Mouse (Mus musculus) forelimb bud, embryonic 11.5 days (tissue): ENCODE measurements at regions not wholly inside any gene's neighbourhood (a gene's known extent, or its start where the extent isn't known, plus 50 kb on each side); places are given as distances from the start of the nearest gene placed in this dataset.

ENCODE experiments used
- DNase-seq: peaks from one replicate; pipeline ENCODE4 v3.0.0-alpha.2; 2012; ENCODE audit warnings: low read depth, low spot score

DNA sequence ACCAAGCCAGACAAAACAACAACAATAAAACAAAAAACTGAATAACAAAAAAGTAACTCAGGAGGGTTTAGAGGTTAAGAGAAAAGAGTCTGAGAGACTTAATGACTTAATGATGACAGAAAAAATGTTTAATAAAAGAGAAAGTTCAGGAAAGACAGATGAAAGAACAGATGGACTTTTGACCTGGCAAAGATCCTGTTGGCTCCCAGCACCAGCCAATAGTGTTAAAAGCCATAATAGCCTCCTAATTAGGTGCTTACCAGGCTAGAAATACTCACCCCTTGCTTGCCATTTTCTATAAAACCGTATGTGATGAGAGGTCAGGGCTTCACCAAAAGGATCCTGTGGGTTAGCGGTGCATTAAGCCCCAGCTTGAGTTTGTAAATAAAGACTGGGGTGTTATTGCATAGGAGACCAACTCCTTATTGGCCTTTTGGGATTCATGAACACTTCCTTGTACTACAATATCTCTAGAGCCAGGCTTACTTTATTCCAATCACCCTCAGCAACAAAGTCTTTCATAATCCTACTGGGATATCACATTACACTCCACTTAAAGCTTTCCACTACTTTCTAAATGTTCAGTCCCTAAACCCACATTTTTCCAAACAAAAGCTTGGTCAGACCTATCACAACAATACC lies 282.1 kb upstream of the Rasa1 start:
- DNase-seq: no peak

GRCm38 (mm10) chr13:85557821-85558220 lies 268.9 kb upstream of the Rasa1 start:
- no peak for DNase-seq

- peak; percentile 62 for DNase-seq
Measured at GRCm38 (mm10) chr13:85556101-85556853, 267.3 kb upstream of the Rasa1 start.

- no peak for DNase-seq
Measured at GRCm38 (mm10) chr13:85553072-85553471, 264.1 kb upstream of the Rasa1 start.

DNA sequence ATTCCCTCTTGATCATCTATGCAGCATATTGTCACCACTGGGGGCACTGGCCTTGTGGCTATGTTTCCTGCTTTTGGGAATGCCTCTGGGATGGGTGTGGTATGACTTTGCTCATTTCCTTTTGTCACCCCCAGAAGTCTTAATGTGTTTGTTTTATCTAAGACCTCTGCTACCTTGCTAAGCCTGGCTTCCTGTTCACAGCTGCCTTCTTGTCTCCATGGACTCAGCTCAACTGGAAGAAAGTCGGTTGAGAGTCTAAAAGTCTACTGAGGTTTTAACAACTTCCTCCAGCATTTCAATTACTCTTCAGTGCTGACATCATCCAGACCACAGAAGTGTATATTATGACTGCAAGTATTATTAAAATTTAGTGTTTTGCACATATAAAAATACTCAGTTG lies 220.7 kb upstream of the Rasa1 start:
- no peak for DNase-seq

DNA sequence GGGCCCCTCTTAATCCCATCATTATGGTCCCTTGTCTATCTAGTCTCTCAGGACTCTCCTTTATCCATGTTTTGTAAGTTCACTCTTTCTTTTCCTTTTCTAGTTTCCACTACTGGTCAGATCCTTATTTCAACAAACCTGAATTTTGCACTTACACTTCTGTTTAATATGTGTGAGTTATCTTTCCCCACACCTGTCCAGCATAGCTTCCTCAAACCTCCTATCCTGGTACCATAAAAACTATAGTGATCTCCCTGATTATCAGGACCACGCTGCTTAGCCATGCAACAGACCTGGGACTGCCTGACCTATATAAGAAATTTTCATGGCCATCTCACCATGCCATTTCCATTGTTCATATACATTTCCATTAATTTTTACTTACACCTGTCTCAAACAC lies 219.6 kb upstream of the Rasa1 start:
- no peak for DNase-seq

DNA sequence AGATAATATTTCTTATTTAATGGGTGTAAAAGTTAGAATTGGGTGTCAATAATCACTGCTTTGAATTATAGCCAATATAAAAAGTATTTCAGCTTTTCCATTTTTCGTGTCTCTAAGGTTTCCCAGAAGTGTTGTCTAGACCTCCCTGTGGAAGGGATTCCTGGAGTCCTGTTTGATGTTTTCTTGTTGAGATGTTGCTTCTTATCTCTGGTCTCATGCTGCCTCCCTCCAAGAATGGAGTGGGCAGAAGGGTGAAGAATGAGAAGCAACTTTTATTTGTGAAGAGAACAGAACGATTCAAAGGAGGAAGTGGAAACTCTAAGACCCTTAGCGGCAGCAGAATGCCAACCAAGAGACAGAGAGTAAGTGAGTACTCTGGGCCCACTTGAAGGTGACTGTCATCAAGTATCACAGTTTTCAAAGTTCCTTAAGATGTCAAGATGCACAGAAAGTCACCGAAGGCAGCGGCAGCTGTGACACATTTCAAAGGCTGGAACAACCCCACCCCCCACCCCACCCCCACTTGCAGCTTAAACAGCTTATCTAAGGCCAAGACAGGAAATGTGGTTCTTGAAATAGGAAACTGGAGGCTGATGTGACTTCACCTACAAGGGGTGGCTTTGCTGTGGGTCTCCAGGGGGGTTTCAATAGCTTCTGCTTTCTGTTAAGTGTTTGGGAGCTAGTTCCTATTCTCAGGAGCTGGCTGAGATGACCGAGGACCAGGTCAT lies 218.6 kb upstream of the Rasa1 start:
- no peak for DNase-seq

- no peak for DNase-seq
Measured at GRCm38 (mm10) chr13:85506875-85507274, 217.9 kb upstream of the Rasa1 start.

- no peak for DNase-seq
Measured at GRCm38 (mm10) chr13:85506030-85506429, 217.1 kb upstream of the Rasa1 start.

DNA sequence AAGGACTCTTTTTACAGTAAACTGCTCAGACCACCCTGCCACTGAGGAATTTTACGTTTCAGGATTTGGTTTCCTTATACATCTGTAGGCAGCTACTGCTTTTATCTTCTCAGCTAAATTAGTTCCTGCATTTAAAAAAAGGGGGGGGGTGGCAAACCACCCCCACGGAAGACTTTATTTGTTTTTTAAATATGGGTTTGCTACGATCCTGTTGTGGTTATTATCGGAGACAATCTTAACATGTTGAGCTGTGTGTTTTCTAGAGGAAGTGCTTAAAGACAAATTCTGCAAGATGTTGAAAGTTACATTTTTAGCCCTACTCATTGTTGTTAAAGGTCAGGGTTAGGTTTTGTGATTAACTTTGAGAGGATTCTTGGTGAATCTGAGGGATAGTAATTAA lies 216.1 kb upstream of the Rasa1 start:
- no peak for DNase-seq

GRCm38 (mm10) chr13:85504001-85504400 lies 215.1 kb upstream of the Rasa1 start:
- no peak for DNase-seq

GRCm38 (mm10) chr13:85498696-85499095 lies 209.8 kb upstream of the Rasa1 start:
- no peak for DNase-seq

DNA sequence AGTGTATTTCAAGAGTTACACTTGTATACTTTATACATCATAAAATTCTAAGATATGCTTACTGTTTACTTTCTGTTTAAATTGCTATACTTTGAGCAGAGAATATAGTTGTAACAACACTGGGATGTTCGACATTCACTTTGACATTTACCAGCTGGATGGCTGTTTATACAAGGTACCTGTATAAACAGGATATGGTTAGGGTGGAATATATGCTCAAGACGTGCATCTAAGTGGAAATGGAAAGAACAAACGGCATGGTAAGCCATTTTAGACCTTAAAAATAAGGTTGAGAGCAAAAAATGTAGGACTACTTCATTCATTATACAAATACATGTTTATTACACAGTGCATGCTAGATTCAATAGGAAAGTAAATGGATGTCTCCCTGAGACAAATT lies 195.9 kb upstream of the Rasa1 start:
- DNase-seq: no peak

DNA sequence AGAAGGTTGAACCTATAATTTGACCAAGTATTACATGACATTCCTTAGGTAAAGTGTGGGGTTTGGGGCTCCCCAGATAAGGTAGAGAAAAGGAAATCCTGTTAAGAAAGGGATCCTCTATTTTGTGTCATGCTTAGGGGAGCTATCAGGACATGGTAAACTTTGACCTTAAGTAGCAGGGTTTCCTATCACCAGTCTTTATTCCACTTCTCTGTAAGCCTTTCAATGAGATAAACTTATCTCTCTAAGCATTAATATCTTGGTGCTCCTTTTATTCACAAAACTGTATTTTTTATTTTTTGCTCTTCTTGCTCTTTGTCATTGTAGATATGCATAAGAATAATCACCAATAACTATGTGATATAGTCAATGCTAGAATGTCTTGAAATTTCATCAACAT lies 194.4 kb upstream of the Rasa1 start:
- no peak for DNase-seq

GRCm38 (mm10) chr13:85479405-85479804 lies 190.5 kb upstream of the Rasa1 start:
- DNase-seq: no peak

GRCm38 (mm10) chr13:85476274-85476846 lies 187.4 kb upstream of the Rasa1 start:
- no peak for DNase-seq

- DNase-seq: no peak
Measured at GRCm38 (mm10) chr13:85471340-85471739, 182.4 kb upstream of the Rasa1 start.

DNA sequence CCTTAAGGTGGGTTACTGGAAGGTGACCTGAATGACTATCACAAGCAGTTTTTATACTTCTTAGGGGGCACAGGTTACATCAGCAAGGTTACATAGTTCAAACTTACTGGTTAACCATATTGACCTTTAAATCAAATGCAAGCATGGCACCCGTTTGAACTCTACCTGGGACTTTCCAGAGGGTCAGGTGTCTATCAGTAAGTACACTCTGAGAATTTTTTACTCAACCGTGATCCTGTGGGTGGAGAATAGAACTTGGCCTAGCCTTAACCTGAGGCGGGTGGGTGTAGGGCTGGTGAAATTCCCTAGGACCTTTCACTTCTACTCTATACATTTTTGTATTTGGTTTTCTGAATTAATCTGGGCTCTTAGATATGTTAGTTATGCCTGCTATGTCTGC lies 170.5 kb upstream of the Rasa1 start:
- DNase-seq: no peak

- DNase-seq: no peak
Measured at GRCm38 (mm10) chr13:85458611-85459010, 169.7 kb upstream of the Rasa1 start.

GRCm38 (mm10) chr13:85439581-85439980 lies 150.7 kb upstream of the Rasa1 start:
- no peak for DNase-seq

DNA sequence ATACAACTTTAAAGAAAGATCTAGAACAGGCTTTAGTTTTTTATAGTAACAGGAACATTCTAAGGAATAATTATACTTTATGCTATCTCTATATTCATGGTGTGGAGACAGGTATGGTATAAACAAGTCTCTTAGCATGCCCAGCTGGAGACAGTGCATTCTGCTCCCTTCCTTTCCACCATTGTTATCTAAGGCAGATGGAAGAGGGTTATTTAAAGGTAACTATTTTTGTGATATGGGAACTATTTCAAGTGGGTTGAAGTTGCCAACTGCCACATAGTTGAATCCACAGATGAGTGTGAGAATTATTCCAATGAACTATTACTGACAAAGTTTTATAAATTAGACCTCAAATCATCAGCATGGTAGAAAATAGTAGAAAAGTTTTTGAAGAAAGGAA lies 148.9 kb upstream of the Rasa1 start:
- DNase-seq: no peak

DNA sequence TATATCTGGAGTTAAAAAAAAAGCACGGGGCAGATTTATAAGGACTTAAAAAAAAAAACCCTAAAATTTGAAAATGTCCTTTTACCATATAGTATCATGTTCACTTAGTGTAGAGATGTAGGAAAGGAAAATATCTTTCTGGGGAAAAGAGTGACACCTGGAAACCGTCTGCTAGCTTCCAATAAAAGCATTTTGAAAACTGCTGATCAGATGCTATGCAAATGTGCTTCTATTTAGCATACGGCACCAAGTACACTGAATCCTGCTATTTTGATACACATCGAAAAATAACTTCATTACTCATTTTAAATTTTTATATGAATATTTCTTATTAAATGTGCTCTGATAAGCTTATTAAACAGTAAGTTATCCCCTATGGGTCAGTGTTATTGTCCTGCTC lies 148.1 kb upstream of the Rasa1 start:
- DNase-seq: no peak
